Mouse (Mus musculus) limb, embryonic 13.5 days (tissue): ENCODE results near the gene Pde1a. TPM values are rescaled to one million over a fixed set of nuclear protein-coding genes. Genes with fewer than 3 reads are reported as not detected.

ENCODE experiments used
- polyA plus RNA-seq: library from polyadenylated mRNA; unstranded; fragments of >200 nt; fragmentation: Nextera tagmentation; extraction: Ambion mirVana; gene quantifications from 2 replicates; pipeline ENCODE4 v1.2.1, GENCODE M21; 2015

The Pde1a gene
- polyA plus RNA-seq, 1 experiment from 2014 or later: 5.9 TPM

Other genes starting within 250 kb of the Pde1a start
- gene Prdx6b, start 163.0 kb upstream of the Pde1a start, polyA plus RNA-seq: not detected in 2 replicates
- 80.4 and 84.3 TPM in 2 replicates for gene Dnajc10, start 186.0 kb upstream of the Pde1a start, polyA plus RNA-seq